Mouse (Mus musculus) MEL (cell line): ENCODE data around the gene Hmmr. TPM values are rescaled to one million over a fixed set of nuclear protein-coding genes. Genes with fewer than 3 reads are reported as not detected.
A peak's percentile ranks its signal among the peaks of the same experiment; 100 is the strongest.
"Not testable (repeated sequence)": the region's sequence is repeated elsewhere in the genome, so short reads cannot be mapped to it uniquely, and the experiment has no call there.

Experiments used
- DNase-seq: peaks from one replicate; pipeline ENCODE4 v3.0.0; 2011; ENCODE audit warnings: low read depth, low spot score
- H3K27ac ChIP-seq: 2 replicates; pipeline ENCODE4 v1.5.1; 2012; ENCODE audit warnings: low read depth, mild to moderate bottlenecking, control low read depth, low read length, moderate library complexity; ENCODE audit not compliant: control insufficient read depth
- H3K27me3 ChIP-seq, 2 experiments: fragments of 150-350 bp in 1 of 2; sonication (generic) in 1 of 2; 2 replicates each; pipeline ENCODE4 v1.6.1; 2012; ENCODE audit warnings: low read length in 2 of 2, mild to moderate bottlenecking in 2 of 2, improper control_type of control experiment in 1 of 2, moderate library complexity in 1 of 2; ENCODE audit not compliant: insufficient read depth in 2 of 2, control insufficient read depth in 1 of 2
- H3K36me3 ChIP-seq, 2 experiments: 2 replicates each; pipeline ENCODE4 v1.6.1; 2012 to 2014; ENCODE audit warnings: low read length in 2 of 2, improper control_type of control experiment in 1 of 2, inconsistent platforms in 1 of 2, mild to moderate bottlenecking in 1 of 2; ENCODE audit not compliant: insufficient read depth in 2 of 2, control insufficient read depth in 1 of 2
- H3K4me1 ChIP-seq, 2 experiments: fragments of 150-350 bp in 1 of 2; sonication (generic) in 1 of 2; 2 replicates each; pipeline ENCODE4 v1.6.1; 2012; ENCODE audit warnings: low read length in 2 of 2, improper control_type of control experiment in 1 of 2, mild to moderate bottlenecking in 1 of 2; ENCODE audit not compliant: insufficient read depth in 2 of 2, control insufficient read depth in 1 of 2
- H3K4me3 ChIP-seq, 2 experiments: fragments of 150-350 bp in 1 of 2; sonication (generic) in 1 of 2; 2 replicates each; pipeline ENCODE4 v1.5.1; 2012; ENCODE audit warnings: low read depth in 2 of 2, low read length in 2 of 2, mild to moderate bottlenecking in 2 of 2, moderate library complexity in 2 of 2, control low read depth in 1 of 2, improper control_type of control experiment in 1 of 2; ENCODE audit not compliant: control insufficient read depth in 1 of 2, insufficient read depth in 1 of 2
- H3K79me2 ChIP-seq: 2 replicates; pipeline ENCODE4 v1.6.1; 2012; ENCODE audit warnings: mild to moderate bottlenecking, low read length, moderate library complexity; ENCODE audit not compliant: control insufficient read depth, poor library complexity, insufficient read depth
- H3K9ac ChIP-seq: 2 replicates; pipeline ENCODE4 v1.6.1; 2012; ENCODE audit warnings: low read depth, mild to moderate bottlenecking, control low read depth, low read length, moderate library complexity; ENCODE audit not compliant: control insufficient read depth, poor library complexity, severe bottlenecking
- H3K9me3 ChIP-seq: fragments of 150-350 bp; sonication (generic); replicated peaks from 2 replicates; pipeline ENCODE4 v1.6.1; 2012; ENCODE audit warnings: mild to moderate bottlenecking, low read length, improper control_type of control experiment, moderate library complexity; ENCODE audit not compliant: insufficient read depth
- BHLHE40 ChIP-seq: IDR thresholded peaks from 2 replicates; pipeline ENCODE4 v1.6.1; 2012; ENCODE audit warnings: low read depth, mild to moderate bottlenecking, inconsistent platforms, low read length, improper control_type of control experiment, borderline replicate concordance
- CTCF ChIP-seq, 3 experiments: IDR thresholded peaks in 2 of 3; conservative IDR thresholded peaks in 1 of 3; 2 replicates each; pipeline ENCODE4 v1.5.1; 2011 to 2012; ENCODE audit warnings: low read length in 3 of 3, low read depth in 2 of 3, mild to moderate bottlenecking in 2 of 3, improper control_type of control experiment in 1 of 3, inconsistent platforms in 1 of 3, mixed read lengths in 1 of 3, moderate library complexity in 1 of 3; ENCODE audit not compliant: control insufficient read depth in 1 of 3, insufficient read depth in 1 of 3, poor library complexity in 1 of 3, severe bottlenecking in 1 of 3
- ETS1 ChIP-seq: IDR thresholded peaks from 2 replicates; pipeline ENCODE4 v1.6.1; 2012; ENCODE audit warnings: low read depth, mild to moderate bottlenecking, inconsistent platforms, low read length, improper control_type of control experiment, moderate library complexity
- GATA1 ChIP-seq: IDR thresholded peaks from 2 replicates; pipeline ENCODE4 v1.6.1; 2011; ENCODE audit warnings: low read depth, low read length, improper control_type of control experiment
- HCFC1 ChIP-seq: IDR thresholded peaks from 2 replicates; pipeline ENCODE4 v1.6.1; 2012; ENCODE audit warnings: low read depth, mild to moderate bottlenecking, inconsistent platforms, low read length, improper control_type of control experiment, moderate library complexity
- MAZ ChIP-seq: IDR thresholded peaks from 2 replicates; pipeline ENCODE4 v1.6.1; 2012; ENCODE audit warnings: low read depth, mild to moderate bottlenecking, inconsistent platforms, low read length, improper control_type of control experiment
- MXI1 ChIP-seq: IDR thresholded peaks from 2 replicates; pipeline ENCODE4 v1.6.1; 2011; ENCODE audit warnings: mild to moderate bottlenecking, low read depth, low read length, improper control_type of control experiment
- MYC ChIP-seq: IDR thresholded peaks from 2 replicates; pipeline ENCODE4 v1.6.1; 2011; ENCODE audit warnings: low read depth, mild to moderate bottlenecking, low read length, improper control_type of control experiment, moderate library complexity
- RCOR1 ChIP-seq: IDR thresholded peaks from 2 replicates; pipeline ENCODE4 v1.6.1; 2012; ENCODE audit warnings: low read depth, mild to moderate bottlenecking, inconsistent platforms, low read length, improper control_type of control experiment
- SMC3 ChIP-seq: IDR thresholded peaks from 2 replicates; pipeline ENCODE4 v1.6.1; 2011; ENCODE audit warnings: low read depth, low read length, improper control_type of control experiment
- ZKSCAN1 ChIP-seq: IDR thresholded peaks from 2 replicates; pipeline ENCODE4 v1.6.1; 2012; ENCODE audit warnings: low read depth, mild to moderate bottlenecking, inconsistent platforms, low read length, improper control_type of control experiment, moderate library complexity
- ZNF384 ChIP-seq: IDR thresholded peaks from 2 replicates; pipeline ENCODE4 v1.6.1; 2012; ENCODE audit warnings: low read depth, mild to moderate bottlenecking, inconsistent platforms, low read length, improper control_type of control experiment
- polyA plus RNA-seq, 2 experiments: library from polyadenylated mRNA; stranded (reverse) in 1 of 2; unstranded in 1 of 2; fragments of >175 nt in 1 of 2; fragments of >200 nt in 1 of 2; gene quantifications; 2 replicates each; pipeline versions ENCODE4 v1.2.1 to v1.2.4; 2012; ENCODE audit warnings: low replicate concordance in 2 of 2, low read depth in 1 of 2; ENCODE audit not compliant: insufficient read length in 2 of 2, insufficient read depth in 1 of 2, missing spikeins in 1 of 2
- total RNA-seq: library from RNA; depleted of rRNA; stranded (reverse); fragments of 300-350 nt; gene quantifications from 2 replicates; pipeline ENCODE4 v1.2.3, GENCODE M21; 2012

The Hmmr gene
- total and polyA plus RNA-seq, 3 experiments: 40.6 to 74.5 (median 55.6) TPM

DNA sequence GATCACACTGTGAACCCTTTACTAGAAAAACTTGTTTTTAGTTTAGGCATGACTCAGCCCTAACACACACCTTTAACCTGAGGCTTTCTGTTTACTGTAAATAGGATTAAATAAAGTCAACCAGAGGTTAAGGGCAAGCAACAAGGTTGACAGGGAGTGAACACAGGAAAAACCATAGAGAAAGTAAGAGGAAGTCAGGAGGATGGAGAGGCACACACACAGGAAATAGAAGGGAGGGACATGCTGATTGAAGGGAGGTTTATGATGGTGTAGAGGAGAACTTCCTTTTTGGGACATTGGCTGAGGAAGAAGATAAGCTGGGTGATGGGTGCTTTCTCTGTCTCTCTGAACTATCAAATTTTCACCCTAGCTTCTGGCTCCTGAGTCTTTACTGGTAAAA is 14.9 kb downstream of the Hmmr start:
- DNase-seq: peak; percentile 64
- Histone ChIP-seq H3K79me2 (peaks cover 1% of the 10 kb centered on the region; the same call in 1 of the 2 replicates), H3K4me3 (no peak overlapping the region), H3K4me1 (no peaks in the 10 kb centered on the region), H3K9me3 (no peaks in the 10 kb centered on the region), H3K36me3 (peaks cover 8 to 70% of the 10 kb centered on the region in 2 experiments), H3K27me3 (no peaks in the 10 kb centered on the region), H3K9ac (no peak overlapping the region), H3K27ac (no peak overlapping the region)
- TF ChIP-seq ZNF384 (no peak), MAZ (no peak), ETS1 (no peak), RCOR1 (peak; percentile 80), GATA1 (peak; percentile 72), HCFC1 (peak; percentile 58; the same call in 1 of the 2 replicates)

DNA sequence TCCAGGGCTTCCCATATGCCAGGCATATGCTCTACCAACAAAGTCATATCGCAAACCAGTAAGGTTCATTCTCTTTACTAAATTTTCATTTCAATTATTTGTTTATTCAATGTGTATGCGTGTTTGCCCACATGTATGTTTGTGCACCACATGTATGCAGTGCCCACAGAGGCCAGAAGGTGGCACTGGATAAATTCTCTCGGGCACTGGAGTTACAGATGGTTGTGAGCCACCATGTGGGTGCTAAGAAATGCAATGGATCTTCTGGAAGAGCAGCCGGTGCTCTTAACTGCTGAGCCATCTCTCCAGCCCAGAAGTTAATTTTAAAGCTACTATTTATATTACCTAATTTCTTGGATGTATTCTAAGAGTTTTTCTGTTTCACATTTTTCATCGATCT is 17.7 kb downstream of the Hmmr start:
- Histone ChIP-seq H3K79me2 (peaks cover 1% of the 10 kb centered on the region; the same call in 1 of the 2 replicates), H3K9ac (no peak overlapping the region), H3K27ac (no peak overlapping the region)
- DNase-seq: peak; percentile 59
- TF ChIP-seq CTCF (IDR thresholded peaks at IDR 0.05 in 2 of 3, conservative IDR thresholded peaks at IDR 0.05 in 1 of 3; ENCODE audit: control insufficient read depth in 1 of 3, insufficient read depth in 1 of 3, low read depth in 2 of 3, low read length in 3 of 3, poor library complexity in 1 of 3, severe bottlenecking in 1 of 3): peak; percentile 32 to 53 (median 35); a peak in 5 of 6 replicates
- TF ChIP-seq BHLHE40: no peak
- 0 out of 2 replicates have a peak, but pooled peaks have one; percentile 11 for TF ChIP-seq SMC3
- TF ChIP-seq MXI1: no peak
- TF ChIP-seq GATA1: no peak
- 0 out of 2 replicates have a peak, but pooled peaks have one; percentile 35 for TF ChIP-seq MYC
- TF ChIP-seq, all 39 proteins: peak for 3
- Histone ChIP-seq H3K36me3 (peaks cover 8 to 70% of the 10 kb centered on the region in 2 experiments), H3K4me1 (no peaks in the 10 kb centered on the region), H3K9me3 (no peaks in the 10 kb centered on the region), H3K4me3 (no peak overlapping the region), H3K27me3 (no peaks in the 10 kb centered on the region)

DNA sequence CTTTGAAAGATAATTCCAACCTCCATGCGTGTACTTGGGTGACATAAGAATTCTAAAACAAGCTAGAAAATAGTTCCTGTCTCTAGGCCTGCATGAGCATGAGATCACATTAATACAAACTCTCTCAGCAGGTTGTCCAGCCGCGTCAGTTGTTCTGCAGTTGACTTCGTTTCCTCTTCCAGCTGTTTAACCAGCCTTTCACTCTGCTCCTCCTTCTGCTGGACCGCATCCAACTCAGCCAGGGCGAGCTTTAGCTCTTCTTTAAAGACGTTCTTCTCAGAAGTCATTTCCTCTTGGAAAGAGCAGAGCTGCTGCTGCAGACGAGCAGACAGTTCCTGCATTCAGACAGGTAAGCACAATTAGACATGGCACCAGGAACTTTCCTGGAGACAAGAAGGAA is 19.4 kb downstream of the Hmmr start:
- no peak overlapping the region for H3K27ac ChIP-seq
- peaks cover 5 to 71% of the 10 kb centered on the region in 2 experiments for H3K36me3 ChIP-seq
- H3K79me2 ChIP-seq: no peaks in the 10 kb centered on the region
- peak; percentile 61 for DNase-seq
- no peaks in the 10 kb centered on the region for H3K4me1 ChIP-seq
- H3K9ac ChIP-seq: no peak overlapping the region
- H3K9me3 ChIP-seq: no peaks in the 10 kb centered on the region
- TF ChIP-seq ZKSCAN1 (no peak), ETS1 (peak; percentile 50; the same call in 1 of the 2 replicates)
- H3K27me3 ChIP-seq: no peaks in the 10 kb centered on the region
- H3K4me3 ChIP-seq: no peak overlapping the region

DNA sequence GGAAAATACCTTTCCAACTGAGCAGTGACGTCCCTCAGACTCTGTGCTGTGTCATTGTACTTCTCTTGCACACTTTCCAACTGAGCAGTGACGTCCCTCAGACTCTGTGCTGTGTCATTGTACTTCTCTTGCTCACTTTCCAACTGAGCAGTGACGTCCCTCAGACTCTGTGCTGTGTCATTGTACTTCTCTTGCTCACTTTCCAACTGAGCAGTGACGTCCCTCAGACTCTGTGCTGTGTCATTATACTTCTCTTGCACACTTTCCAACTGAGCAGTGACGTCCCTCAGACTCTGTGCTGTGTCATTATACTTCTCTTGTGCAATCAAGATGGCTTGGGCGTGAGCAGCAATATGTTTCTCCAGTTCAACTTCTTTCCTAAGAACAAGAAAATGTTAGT is 23.3 kb downstream of the Hmmr start:
- not testable (repeated sequence) for H3K79me2 ChIP-seq, H3K9ac ChIP-seq, H3K9me3 ChIP-seq, H3K4me1 ChIP-seq, DNase-seq, H3K27me3 ChIP-seq, H3K27ac ChIP-seq, H3K4me3 ChIP-seq
- peaks cover 5 to 82% of the 10 kb centered on the region in 2 experiments for H3K36me3 ChIP-seq
